Mouse (Mus musculus): Measurements from ENCODE around the gene Sec22b. TPM values are rescaled to one million over a fixed set of nuclear protein-coding genes. Genes with fewer than 3 reads are reported as not detected.
A peak's percentile ranks its signal among the peaks of the same experiment; 100 is the strongest.

The Sec22b gene
- polyA plus RNA-seq, 1 experiment: 76.9 TPM

DNA sequence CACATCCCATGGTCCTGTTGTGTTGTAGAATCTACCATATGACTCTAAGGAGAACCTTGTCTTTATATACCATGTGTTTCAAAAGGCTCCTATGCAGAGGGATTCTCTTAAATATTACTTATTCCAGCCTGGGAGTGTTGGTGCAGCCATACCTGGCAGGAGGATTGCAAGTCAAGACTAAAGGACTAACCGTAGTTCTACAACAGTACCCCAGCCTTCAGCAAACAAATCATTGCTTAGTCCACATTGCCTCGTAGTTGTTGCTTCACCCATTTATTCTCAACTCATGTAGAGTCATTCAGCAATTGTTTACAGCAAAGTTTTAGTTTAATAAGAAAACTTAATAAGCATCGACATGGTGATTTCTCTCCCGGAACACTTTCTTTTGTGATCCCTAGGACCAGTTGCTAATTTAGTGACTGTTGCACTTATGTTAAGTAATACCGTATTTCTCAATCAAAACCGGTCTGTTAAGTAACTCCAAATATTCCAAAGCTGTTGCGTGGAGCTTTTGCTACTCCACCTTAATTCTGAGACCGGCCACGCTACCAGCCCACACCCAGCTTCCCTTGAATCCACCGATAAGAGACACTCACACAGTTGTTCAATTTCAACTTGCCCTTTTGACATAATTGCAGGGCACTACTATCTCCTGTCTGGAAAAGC is 18.0 kb downstream of the Sec22b start:
- Histone ChIP-seq H3K9me3 (replicated peaks; ENCODE audit: control insufficient read depth, insufficient read depth, low read length, poor library complexity, severe bottlenecking) (no peaks in the 10 kb centered on the region), H3K36me3 (ENCODE audit: control insufficient read depth, insufficient read depth, low read length, poor library complexity, severe bottlenecking) (peaks cover 20% of the 10 kb centered on the region)

DNA sequence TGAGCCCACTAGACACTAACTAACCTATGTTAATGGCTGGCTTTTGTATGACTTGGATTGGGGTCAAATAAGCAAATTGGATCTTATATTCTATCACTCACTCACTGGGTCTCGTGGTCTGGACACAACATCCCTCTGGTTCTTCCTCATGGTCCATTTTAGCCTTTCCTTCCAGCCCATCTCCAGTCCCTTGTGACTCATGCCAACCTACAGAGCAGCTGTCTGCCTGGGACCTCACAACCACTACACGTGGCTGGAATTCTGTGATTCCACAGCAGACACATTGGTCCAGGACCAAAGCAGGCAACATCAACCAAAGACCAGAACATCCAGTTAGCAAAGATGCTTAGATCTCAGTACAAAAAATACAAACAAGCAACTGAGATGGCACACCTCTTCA is 24.3 kb downstream of the Sec22b start:
- TF ChIP-seq CTCF (IDR thresholded peaks at IDR 0.05; ENCODE audit: low read depth, low read length) (no peak), EP300 (IDR thresholded peaks at IDR 0.05; ENCODE audit: insufficient read depth, low read depth, low read length) (no peak), POLR2A (IDR thresholded peaks at IDR 0.05; ENCODE audit: insufficient read depth, low read length) (no peak)
- Histone ChIP-seq H3K9ac (ENCODE audit: low read depth, poor library complexity, severe bottlenecking) (no peak overlapping the region), H3K27me3 (ENCODE audit: control insufficient read depth, insufficient read depth, low read length, poor library complexity, severe bottlenecking) (no peaks in the 10 kb centered on the region), H3K4me1 (ENCODE audit: control insufficient read depth, insufficient read depth, low read length) (no peaks in the 10 kb centered on the region), H3K27ac (ENCODE audit: insufficient read depth, low read length) (no peak overlapping the region), H3K36me3 (ENCODE audit: control insufficient read depth, insufficient read depth, low read length, poor library complexity, severe bottlenecking) (peaks cover 7% of the 10 kb centered on the region; the same call in 1 of the 2 replicates), H3K4me3 (ENCODE audit: low read depth, low read length) (no peak overlapping the region), H3K9me3 (replicated peaks; ENCODE audit: control insufficient read depth, insufficient read depth, low read length, poor library complexity, severe bottlenecking) (no peaks in the 10 kb centered on the region)

More for the DNA sequence above, 18.0 kb downstream of the Sec22b start:
- Histone ChIP-seq H3K27ac (ENCODE audit: insufficient read depth, low read length) (no peak overlapping the region), H3K9ac (ENCODE audit: low read depth, poor library complexity, severe bottlenecking) (no peak overlapping the region), H3K27me3 (ENCODE audit: control insufficient read depth, insufficient read depth, low read length, poor library complexity, severe bottlenecking) (no peaks in the 10 kb centered on the region), H3K4me1 (ENCODE audit: control insufficient read depth, insufficient read depth, low read length) (no peaks in the 10 kb centered on the region), H3K4me3 (ENCODE audit: low read depth, low read length) (no peak overlapping the region)
- TF ChIP-seq CTCF (IDR thresholded peaks at IDR 0.05; ENCODE audit: low read depth, low read length): no peak
- no peak for TF ChIP-seq EP300 (IDR thresholded peaks at IDR 0.05; ENCODE audit: insufficient read depth, low read depth, low read length)
- TF ChIP-seq POLR2A (IDR thresholded peaks at IDR 0.05; ENCODE audit: insufficient read depth, low read length): no peak

DNA sequence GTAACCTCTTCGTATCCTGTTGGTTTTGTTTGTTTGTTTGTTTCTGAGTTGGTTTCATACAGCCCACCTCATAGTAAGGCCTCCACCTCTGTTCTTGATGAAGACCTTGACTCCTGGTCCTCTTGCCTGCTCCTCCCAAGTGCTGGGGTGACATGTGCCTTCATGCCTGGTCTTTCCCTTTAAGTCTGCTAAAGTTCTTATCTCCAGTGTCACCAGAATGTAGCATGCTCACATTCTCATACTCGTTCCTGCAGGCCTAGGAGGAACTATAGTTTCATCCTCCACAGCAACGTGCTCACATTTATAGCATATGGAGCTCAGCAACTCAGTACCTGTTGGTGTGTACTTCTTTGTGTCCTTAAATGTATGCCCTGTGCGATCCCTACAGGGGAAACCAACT is 26.3 kb downstream of the Sec22b start:
- Histone ChIP-seq H3K4me3 (ENCODE audit: low read depth, low read length) (no peak overlapping the region), H3K4me1 (ENCODE audit: control insufficient read depth, insufficient read depth, low read length) (no peaks in the 10 kb centered on the region), H3K9me3 (replicated peaks; ENCODE audit: control insufficient read depth, insufficient read depth, low read length, poor library complexity, severe bottlenecking) (no peaks in the 10 kb centered on the region), H3K36me3 (ENCODE audit: control insufficient read depth, insufficient read depth, low read length, poor library complexity, severe bottlenecking) (no peaks in the 10 kb centered on the region; the same call in 1 of the 2 replicates), H3K27me3 (ENCODE audit: control insufficient read depth, insufficient read depth, low read length, poor library complexity, severe bottlenecking) (no peaks in the 10 kb centered on the region), H3K9ac (ENCODE audit: low read depth, poor library complexity, severe bottlenecking) (no peak overlapping the region), H3K27ac (ENCODE audit: insufficient read depth, low read length) (no peak overlapping the region)
- TF ChIP-seq CTCF (IDR thresholded peaks at IDR 0.05; ENCODE audit: low read depth, low read length) (no peak), EP300 (IDR thresholded peaks at IDR 0.05; ENCODE audit: insufficient read depth, low read depth, low read length) (no peak), POLR2A (IDR thresholded peaks at IDR 0.05; ENCODE audit: insufficient read depth, low read length) (no peak)

DNA sequence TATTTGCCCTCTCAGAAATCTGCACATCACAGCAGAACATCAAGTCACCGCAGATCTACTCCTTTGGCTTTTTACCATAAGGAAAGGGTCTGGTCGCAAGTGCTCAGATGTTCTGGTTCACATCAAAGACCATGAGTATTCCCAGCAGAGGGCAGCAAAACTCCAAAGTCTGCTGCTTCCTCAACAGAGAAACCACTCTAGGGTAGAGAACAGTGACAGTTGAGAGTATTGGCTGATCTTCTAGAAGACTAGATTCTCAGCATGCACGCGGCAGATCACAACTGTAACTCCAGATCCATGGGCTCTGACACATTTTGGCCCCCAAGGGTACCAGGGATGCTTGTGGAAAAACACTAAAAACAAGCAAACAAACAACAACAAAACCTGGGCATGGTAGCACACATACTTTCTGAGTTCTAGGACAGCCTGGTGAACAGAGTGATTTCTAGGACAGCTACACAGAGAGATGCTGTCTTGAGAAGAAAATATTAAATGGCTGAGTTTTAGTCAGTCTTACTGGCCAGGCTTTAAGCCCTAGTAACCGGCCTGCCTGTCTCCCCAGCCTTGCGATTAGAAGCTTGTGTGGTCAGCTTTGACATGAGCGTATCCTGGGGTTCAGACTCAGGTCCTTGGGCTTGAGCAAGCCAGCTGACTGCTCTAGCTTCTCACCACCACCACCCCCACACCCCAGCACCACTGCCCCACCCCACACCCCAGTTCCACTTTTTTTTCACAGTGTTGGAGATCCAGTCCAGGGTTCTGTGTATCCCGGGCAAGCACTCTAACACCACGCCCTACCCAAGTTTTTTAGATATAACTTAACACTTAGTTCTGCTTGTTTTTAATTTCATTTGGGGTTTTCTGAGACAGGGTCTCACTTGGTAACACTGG is 28.2 kb downstream of the Sec22b start:
- no peak for TF ChIP-seq EP300 (IDR thresholded peaks at IDR 0.05; ENCODE audit: insufficient read depth, low read depth, low read length)
- peak; percentile 15 for TF ChIP-seq CTCF (IDR thresholded peaks at IDR 0.05; ENCODE audit: low read depth, low read length)
- no peak for TF ChIP-seq POLR2A (IDR thresholded peaks at IDR 0.05; ENCODE audit: insufficient read depth, low read length)
- Histone ChIP-seq H3K27ac (ENCODE audit: insufficient read depth, low read length) (no peak overlapping the region), H3K27me3 (ENCODE audit: control insufficient read depth, insufficient read depth, low read length, poor library complexity, severe bottlenecking) (no peaks in the 10 kb centered on the region), H3K9me3 (replicated peaks; ENCODE audit: control insufficient read depth, insufficient read depth, low read length, poor library complexity, severe bottlenecking) (no peaks in the 10 kb centered on the region), H3K36me3 (ENCODE audit: control insufficient read depth, insufficient read depth, low read length, poor library complexity, severe bottlenecking) (no peaks in the 10 kb centered on the region), H3K9ac (ENCODE audit: low read depth, poor library complexity, severe bottlenecking) (no peak overlapping the region), H3K4me3 (ENCODE audit: low read depth, low read length) (no peak overlapping the region), H3K4me1 (ENCODE audit: control insufficient read depth, insufficient read depth, low read length) (peaks cover 6% of the 10 kb centered on the region)

DNA sequence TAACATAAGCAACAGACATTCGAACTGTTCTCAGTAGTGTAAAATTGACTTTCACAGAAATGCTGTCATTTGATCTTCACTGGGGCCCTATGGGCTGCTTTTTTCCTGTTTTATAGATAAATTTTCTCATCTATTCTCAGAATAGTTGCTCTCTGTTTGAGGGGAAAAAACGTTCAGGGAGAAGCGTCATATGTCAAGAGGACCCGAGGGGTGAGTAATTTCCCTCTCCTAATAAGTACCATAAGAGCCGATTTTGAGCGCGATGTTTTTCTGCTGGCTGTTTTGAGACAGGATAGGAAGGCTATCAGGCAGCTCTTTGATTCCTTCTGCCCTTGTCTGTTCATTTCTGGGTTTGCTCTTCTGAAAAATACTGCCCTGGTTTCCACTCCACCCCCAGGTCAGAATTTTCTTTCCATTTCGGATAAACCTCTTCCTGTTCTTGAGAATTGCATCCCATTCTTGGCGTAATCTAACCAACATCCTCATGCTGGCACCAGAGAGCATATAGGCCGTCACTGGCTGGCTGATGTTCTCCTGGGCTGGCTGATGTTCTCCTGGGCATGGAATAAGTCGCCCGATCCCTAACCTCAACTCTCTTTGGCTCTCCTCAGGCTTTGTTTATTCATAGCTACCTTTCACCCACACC is 29.3 kb downstream of the Sec22b start:
- H3K9ac ChIP-seq (ENCODE audit: low read depth, poor library complexity, severe bottlenecking): no peak overlapping the region
- no peaks in the 10 kb centered on the region for H3K27me3 ChIP-seq (ENCODE audit: control insufficient read depth, insufficient read depth, low read length, poor library complexity, severe bottlenecking)
- no peaks in the 10 kb centered on the region for H3K9me3 ChIP-seq (replicated peaks; ENCODE audit: control insufficient read depth, insufficient read depth, low read length, poor library complexity, severe bottlenecking)
- TF ChIP-seq EP300 (IDR thresholded peaks at IDR 0.05; ENCODE audit: insufficient read depth, low read depth, low read length) (no peak), POLR2A (IDR thresholded peaks at IDR 0.05; ENCODE audit: insufficient read depth, low read length) (no peak), CTCF (IDR thresholded peaks at IDR 0.05; ENCODE audit: low read depth, low read length) (no peak)
- H3K4me3 ChIP-seq (ENCODE audit: low read depth, low read length): no peak overlapping the region
- no peaks in the 10 kb centered on the region for H3K36me3 ChIP-seq (ENCODE audit: control insufficient read depth, insufficient read depth, low read length, poor library complexity, severe bottlenecking)
- no peak overlapping the region for H3K27ac ChIP-seq (ENCODE audit: insufficient read depth, low read length)
- H3K4me1 ChIP-seq (ENCODE audit: control insufficient read depth, insufficient read depth, low read length): peaks cover 6% of the 10 kb centered on the region

All from ES-Bruce4 (cell line).